Mouse (Mus musculus) ZHBTc4 (cell line): Measurements from ENCODE around the gene Gprc6a.

Source experiments
- DNase-seq: peaks from one replicate; pipeline ENCODE4 v3.0.0-alpha.2; 2011; ENCODE audit warnings: low read depth, low spot score

Gprc6a gene

DNA sequence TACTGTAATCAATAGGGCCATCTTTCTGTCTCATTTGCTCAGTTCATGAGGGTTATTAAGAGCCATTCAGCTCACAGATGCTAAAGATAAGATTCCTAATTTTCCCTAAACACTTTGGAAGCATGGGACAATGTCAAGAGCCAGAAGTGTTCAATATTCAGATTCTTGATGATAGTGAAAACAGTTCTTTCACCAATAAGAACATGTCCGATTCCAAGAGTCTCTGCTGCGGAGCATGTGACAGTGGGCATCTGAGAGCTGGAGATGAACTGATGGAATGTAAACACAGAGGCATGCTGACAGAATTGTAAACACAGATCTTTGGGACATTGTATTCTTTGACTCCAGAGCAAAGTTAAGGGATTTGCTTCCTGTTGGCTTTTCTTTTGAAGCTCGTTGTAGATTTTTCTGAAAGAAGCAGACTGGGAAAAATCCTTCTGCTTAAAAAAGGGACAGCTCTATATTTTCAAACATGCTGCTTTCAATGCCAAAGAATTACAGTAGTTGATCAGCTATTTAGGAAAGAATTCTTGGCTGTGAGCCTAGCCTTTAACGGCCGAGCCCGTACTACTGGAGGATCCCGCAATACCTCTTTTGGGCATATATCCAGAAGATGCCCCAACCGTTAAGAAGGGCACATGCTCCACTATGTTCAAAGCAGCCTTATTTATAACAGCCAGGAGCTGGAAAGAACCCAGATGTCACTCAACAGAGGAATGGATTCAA lies at the start of gene Gprc6a:
Gene Gprc6a (minus strand): TSS at position 51 of the 726 bp plus-strand sequence.
- no peak for DNase-seq

DNA sequence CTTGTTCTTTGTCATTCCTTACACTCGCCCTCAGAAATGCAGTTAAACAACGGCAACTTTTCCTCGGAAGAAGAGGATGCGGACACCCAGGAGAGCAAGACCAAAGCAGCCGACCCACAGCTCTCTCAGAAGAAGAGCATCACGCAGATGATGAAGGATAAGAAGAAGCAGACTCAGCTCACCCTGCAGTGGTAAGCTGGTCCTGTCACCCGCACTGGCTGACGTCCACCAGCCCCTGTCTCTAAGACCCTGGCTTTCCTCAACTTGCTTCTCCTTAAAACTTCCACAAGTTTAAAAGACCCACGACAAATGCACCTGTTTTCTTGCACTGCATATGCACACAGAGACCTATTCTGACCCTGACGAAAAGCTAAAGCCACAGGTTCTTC lies 47.0 kb upstream of the Gprc6a start:
- peak; percentile 30 for DNase-seq

- peak; percentile 63 for DNase-seq
These were observed 46.4 kb upstream of the Gprc6a start, which contains the start of gene Rfx6 for GRCm38 (mm10) chr10:51677548-51678250. Gene Rfx6 (plus strand): TSS chr10:51677756.

DNA sequence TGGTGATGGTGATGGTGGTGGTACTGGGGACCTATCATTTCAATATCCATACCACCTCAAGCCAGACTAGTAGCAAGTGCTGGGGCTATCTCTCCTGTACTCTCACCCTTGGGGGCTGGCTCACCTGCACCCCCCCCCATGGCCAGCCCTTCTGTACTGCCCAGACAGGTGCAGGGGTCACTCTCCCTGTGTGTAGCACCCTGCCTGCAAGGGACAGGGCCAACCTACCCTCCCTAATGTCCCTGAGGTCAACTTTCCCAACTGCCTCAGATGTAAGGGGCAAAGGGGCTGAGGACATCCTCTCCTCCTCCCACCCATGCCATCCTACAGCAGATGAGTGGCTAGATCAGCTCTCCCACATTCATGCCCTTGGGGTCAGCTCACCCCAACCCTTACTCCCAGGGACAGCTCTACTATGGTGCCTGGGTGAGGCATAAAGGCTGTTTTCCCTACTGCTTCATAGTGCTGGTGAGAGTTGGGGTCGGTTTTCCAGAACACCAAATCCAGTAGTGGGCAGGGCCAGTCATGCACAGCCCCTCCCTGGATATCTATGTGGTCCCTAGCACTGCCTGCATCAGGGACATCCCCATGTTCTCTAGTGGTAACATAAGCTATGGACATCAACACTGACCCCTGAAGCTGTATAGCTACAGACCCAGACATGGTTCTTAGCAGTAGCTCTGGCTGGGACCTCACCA lies 41.0 kb upstream of the Gprc6a start:
- DNase-seq: no peak

- no peak for DNase-seq
These were observed 40.3 kb upstream of the Gprc6a start for GRCm38 (mm10) chr10:51671583-51671982.

DNA sequence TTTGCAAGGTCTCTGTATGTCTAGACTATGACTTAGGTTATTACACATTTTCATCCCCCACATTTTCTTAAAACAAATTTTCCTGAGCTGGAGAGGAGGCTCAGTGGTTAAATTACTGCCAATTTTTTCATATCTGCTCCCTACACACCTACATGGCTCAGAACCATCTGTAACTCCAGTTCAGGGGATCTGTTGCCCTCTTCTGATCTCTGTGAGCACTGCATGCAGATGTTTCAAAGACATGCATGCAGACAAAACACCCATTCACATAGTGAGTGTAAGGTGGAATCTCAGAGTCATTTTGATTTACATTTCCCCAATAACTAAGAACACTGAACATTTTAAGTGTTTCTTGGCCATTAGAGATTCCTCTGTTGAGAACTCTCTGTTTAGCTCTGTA lies 38.1 kb upstream of the Gprc6a start:
- DNase-seq: peak; percentile 10

DNA sequence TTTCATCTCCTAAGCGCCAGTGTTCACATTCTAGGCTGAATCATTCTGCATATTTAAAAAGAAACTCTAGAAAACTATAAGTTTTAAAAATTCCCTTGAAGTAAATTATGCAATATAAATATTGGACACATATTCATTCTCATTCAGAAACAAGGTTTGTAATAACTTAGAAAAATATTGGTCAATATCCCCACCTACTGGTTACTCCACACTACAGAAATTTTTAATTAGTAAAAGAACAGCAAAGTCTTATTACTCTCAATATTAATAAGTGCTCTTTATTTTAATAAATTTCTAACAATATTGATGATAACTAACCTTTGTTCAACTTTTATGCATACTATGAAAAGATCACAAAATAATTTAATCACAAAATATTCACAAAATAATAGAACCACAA lies 26.1 kb upstream of the Gprc6a start:
- no peak for DNase-seq

GRCm38 (mm10) chr10:51649506-51650221 lies 18.4 kb upstream of the Gprc6a start:
- DNase-seq: no peak

DNA sequence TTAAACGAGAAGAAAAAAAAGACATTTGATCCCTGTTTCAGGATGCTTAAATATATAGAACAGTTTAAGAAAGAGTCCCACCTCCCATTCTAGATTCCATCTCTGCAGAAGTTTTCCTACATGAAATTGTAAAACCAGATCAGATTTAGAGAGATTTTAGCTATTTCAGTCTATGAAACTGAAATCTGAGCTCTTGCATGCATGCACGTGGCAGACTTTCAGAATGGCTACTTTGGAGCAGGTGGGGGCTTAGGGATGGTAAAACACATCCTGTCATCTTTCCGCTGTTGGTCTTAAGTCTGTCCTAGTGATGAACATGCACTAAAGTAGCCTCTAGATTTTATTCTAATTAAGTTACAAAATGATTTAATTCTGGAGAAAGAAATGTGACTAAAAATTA lies 10.1 kb downstream of the Gprc6a start:
- DNase-seq: no peak

- no peak for DNase-seq
These were observed 11.1 kb downstream of the Gprc6a start for GRCm38 (mm10) chr10:51620126-51620525.

DNA sequence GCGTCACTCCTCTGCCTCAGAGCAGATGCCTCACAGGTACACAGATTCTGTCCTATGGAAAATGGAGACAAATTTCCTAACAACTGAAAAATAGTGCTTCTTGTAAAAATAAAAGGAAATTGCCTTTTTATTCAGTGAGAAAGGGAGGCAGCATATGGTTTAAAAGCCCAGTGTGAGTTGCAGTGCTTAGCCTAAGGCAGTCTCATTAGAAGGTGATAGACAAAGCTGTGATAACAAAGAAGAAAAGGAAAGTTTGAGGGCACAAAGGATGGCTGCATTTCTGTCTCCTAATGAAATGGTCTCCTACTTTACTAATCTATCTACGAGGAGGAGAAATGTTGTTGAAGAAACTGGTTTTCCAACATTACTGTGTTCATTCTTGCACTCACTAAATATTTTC lies 12.7 kb downstream of the Gprc6a start:
- no peak for DNase-seq

- DNase-seq: peak; percentile 75
These were observed 16.3 kb downstream of the Gprc6a start for GRCm38 (mm10) chr10:51614826-51615590.

GRCm38 (mm10) chr10:51613421-51613820 lies 17.8 kb downstream of the Gprc6a start:
- no peak for DNase-seq

DNA sequence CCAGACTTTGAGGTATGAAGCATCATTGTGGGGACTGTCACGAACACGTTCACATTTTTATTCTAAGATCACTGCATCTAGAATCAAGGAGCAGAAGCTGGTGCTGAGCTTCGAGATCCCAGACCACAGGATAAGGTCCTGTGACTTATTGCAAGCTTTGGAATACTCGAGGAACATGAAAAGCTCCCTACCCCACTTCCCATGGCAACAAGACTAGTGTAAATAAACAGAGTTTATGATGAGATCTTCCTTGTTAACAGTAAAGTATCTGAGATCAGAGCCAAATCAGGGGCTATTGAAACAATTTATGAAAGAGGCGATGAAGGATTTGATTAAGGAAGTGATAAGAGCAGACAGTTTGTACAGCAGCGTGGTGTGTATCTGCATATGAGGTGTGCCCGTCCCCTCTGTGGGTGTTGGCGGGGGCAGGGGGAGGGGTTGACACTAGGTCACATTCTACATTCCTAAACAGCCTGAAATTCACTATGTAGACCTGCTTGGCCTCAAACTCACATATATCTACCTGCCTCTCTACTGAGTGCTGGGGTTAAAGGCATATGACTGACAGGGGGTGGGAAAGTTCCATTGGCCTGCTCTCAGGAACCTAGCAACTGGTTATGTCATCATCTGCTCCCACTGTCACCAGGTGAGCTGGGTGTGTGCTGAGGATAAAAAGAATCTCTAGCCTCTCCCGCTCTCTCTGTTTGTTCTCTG lies 19.1 kb downstream of the Gprc6a start:
- peak; percentile 12 for DNase-seq

DNA sequence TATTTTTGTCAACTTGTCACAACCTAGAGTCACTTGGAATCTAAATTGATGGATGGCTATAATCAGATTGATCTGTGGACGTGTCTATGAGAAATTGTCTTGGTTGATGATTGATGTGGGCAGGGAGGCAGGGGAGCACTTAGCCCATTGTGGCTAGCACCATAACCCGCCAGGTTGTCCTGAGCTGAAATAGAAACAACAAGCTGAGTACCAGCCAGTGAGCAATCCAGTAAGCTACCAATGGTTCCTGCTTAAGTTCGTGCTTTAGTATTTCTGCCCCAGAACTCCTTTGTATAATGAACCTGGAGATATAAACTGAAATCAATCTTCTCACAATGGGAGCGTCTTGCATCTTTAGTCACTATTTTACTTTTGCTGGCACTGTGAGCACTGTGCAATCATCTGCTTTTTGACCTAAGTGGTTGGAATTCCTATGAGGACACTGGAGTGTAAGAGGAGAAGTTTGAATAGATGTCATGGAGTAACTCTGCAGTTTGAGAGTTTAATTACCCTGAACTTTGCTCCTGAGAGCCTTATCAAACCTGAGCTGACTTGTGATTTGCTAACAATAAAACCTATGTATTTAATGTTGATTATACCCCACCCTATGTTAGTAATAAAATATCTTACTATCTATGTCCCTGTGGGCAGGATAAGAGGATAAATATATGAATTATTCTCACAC lies 21.4 kb downstream of the Gprc6a start:
- DNase-seq: no peak

GRCm38 (mm10) chr10:51596928-51597635 lies 34.2 kb downstream of the Gprc6a start:
- no peak for DNase-seq

DNA sequence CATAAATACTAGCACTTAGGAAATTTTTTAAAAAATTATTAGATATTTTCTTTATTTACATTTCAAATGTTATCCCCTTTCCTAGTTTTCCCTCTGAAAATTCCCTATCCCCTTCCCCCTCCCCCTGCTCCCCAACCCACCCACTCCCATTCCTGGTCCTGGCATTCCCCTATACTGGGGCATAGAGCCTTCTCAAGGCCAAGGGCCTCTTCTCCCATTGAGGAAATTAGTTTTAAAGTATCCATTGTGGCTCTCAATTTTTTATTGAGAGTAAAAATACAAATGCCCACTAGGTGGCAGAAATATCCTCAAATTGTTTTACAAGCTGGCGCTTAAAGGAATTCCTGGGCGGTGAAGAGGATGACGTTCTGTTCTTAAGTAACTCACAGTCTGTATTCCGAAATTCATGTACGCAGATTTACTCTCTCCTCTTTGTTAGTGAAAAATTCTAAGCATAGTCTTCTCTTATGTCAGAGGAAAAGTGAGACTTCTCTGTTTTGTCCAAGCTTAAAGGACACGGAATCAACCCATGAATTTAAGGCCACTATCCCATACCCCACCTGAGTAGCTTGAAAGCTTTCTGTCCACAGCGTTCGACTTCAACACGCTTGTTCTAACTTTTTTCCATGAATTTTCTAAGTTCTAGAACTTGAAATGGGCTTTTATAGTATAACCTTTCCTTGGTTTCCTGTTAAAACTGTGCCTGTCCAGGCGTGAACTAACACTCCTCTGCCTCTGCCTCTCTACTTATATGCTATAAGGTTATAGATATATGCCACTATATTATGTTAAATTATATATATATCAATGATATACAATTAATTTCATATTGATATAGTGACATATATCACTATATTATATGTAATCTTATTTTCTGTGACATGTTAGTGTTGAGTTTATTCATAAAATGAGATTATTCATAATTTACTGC lies 36.0 kb downstream of the Gprc6a start:
- peak; percentile 70 for DNase-seq

- no peak for DNase-seq
These were observed 39.7 kb downstream of the Gprc6a start for GRCm38 (mm10) chr10:51591574-51591973.
